Mouse (Mus musculus): ENCODE results near the gene Kcne1. TPM values are rescaled to one million over a fixed set of nuclear protein-coding genes. Genes with fewer than 3 reads are reported as not detected.

Gene Kcne1
- total and polyA plus RNA-seq, 3 experiments, result 0.26 to 0.48 TPM; not detected in 1

- TF ChIP-seq PAX5 (IDR thresholded peaks at IDR 0.05; ENCODE audit: low read length) (no peak), UBTF (IDR thresholded peaks at IDR 0.05; ENCODE audit: low read depth, low read length) (no peak), JUN (IDR thresholded peaks at IDR 0.05; ENCODE audit: insufficient read depth, low read depth, low read length) (no peak), TCF12 (IDR thresholded peaks at IDR 0.05; ENCODE audit: low read depth, low read length) (no peak), E2F4 (IDR thresholded peaks at IDR 0.05; ENCODE audit: insufficient replicate concordance, low read depth, low read length) (no peak), RCOR1 (conservative IDR thresholded peaks at IDR 0.05; ENCODE audit: low read depth, low read length) (no peak), BHLHE40 (IDR thresholded peaks at IDR 0.05; ENCODE audit: low read depth, low read length) (no peak), CTCF (conservative IDR thresholded peaks at IDR 0.05 in 1 of 2, IDR thresholded peaks at IDR 0.05 in 1 of 2; ENCODE audit: low read depth in 2 of 2, low read length in 2 of 2) (no peak), IRF4 (IDR thresholded peaks at IDR 0.05; ENCODE audit: low read depth, low read length) (no peak), TBP (conservative IDR thresholded peaks at IDR 0.05; ENCODE audit: low read depth, low read length) (no peak), USF2 (conservative IDR thresholded peaks at IDR 0.05; ENCODE audit: low read depth, low read length) (no peak), JUND (conservative IDR thresholded peaks at IDR 0.05; ENCODE audit: low read depth, low read length) (no peak), ZKSCAN1 (IDR thresholded peaks at IDR 0.05; ENCODE audit: borderline replicate concordance, low read depth, low read length) (no peak), CHD2 (IDR thresholded peaks at IDR 0.05; ENCODE audit: low read length) (no peak), NRF1 (IDR thresholded peaks at IDR 0.05; ENCODE audit: low read depth, low read length) (no peak), SMC3 (IDR thresholded peaks at IDR 0.05; ENCODE audit: low read depth, low read length) (no peak), ETS1 (conservative IDR thresholded peaks at IDR 0.05; ENCODE audit: low read depth, low read length) (no peak), NELFE (IDR thresholded peaks at IDR 0.05; ENCODE audit: low read depth, low read length) (no peak)
- Histone ChIP-seq H3K79me2 (replicated peaks; ENCODE audit: control insufficient read depth, extremely low read depth, insufficient read depth, poor library complexity, severe bottlenecking) (no peaks in the 10 kb centered on the region), H3K27ac (ENCODE audit: insufficient read depth, low read depth) (no peak overlapping the region), H3K9me3 (replicated peaks; ENCODE audit: low read length) (no peaks in the 10 kb centered on the region), H3K27me3 (replicated peaks) (no peaks in the 10 kb centered on the region), H3K4me3 (replicated peaks in 1 of 3; ENCODE audit: low read depth in 2 of 3, low read length in 2 of 3, poor library complexity in 1 of 3) (no peak overlapping the region), H3K9ac (ENCODE audit: insufficient read depth, low read depth) (no peak overlapping the region), H3K4me2 (ENCODE audit: insufficient read depth, low read depth, poor library complexity, severe bottlenecking) (no peak overlapping the region), H3K4me1 (ENCODE audit: control insufficient read depth in 1 of 2, insufficient read depth in 2 of 2) (peaks cover 3 to 35% of the 10 kb centered on the region in 2 experiments; a peak in 2 of 4 replicates), H3K36me3 (replicated peaks in 1 of 2; ENCODE audit: control insufficient read depth in 1 of 2, insufficient read depth in 1 of 2, low read length in 1 of 2) (peaks cover 15 to 36% of the 10 kb centered on the region in 2 experiments)
- dilution Hi-C loops (cut with MboI; ENCODE audit: extremely low pct_ligation_motif_present, extremely low pct_unique_long_range_greater_than_20kb, low sequenced_read_pairs), result no loop called here
- DNase-seq (ENCODE audit: extremely low read depth), result no peak
- in situ Hi-C loops (cut with MboI; ENCODE audit: low pct_ligation_motif_present, low pct_unique_long_range_greater_than_20kb, low sequenced_read_pairs), result loop anchor here (5.0 kb wide), 1 partner anchor 44 kb away; no protein-coding TSS in a partner anchor
Observed at GRCm38 (mm10) chr16:92397745-92398573, 38.7 kb upstream of the Kcne1 start.

GRCm38 (mm10) chr16:92393732-92394131, 34.5 kb upstream of the Kcne1 start:
- Histone ChIP-seq H3K27ac (ENCODE audit: insufficient read depth, low read depth) (no peak overlapping the region), H3K9me3 (replicated peaks; ENCODE audit: low read length) (no peaks in the 10 kb centered on the region), H3K9ac (ENCODE audit: insufficient read depth, low read depth) (no peak overlapping the region), H3K79me2 (replicated peaks; ENCODE audit: control insufficient read depth, extremely low read depth, insufficient read depth, poor library complexity, severe bottlenecking) (no peaks in the 10 kb centered on the region), H3K4me1 (ENCODE audit: control insufficient read depth in 1 of 2, insufficient read depth in 2 of 2) (peaks cover 0 to 8% of the 10 kb centered on the region in 2 experiments; a peak in 1 of 4 replicates), H3K27me3 (replicated peaks) (no peaks in the 10 kb centered on the region), H3K36me3 (replicated peaks in 1 of 2; ENCODE audit: control insufficient read depth in 1 of 2, insufficient read depth in 1 of 2, low read length in 1 of 2) (peaks cover 21 to 51% of the 10 kb centered on the region in 2 experiments), H3K4me3 (replicated peaks in 1 of 3; ENCODE audit: low read depth in 2 of 3, low read length in 2 of 3, poor library complexity in 1 of 3) (no peak overlapping the region), H3K4me2 (ENCODE audit: insufficient read depth, low read depth, poor library complexity, severe bottlenecking) (no peak overlapping the region)
- peak; percentile 31 for DNase-seq (ENCODE audit: extremely low read depth)
- dilution Hi-C loops (cut with MboI; ENCODE audit: extremely low pct_ligation_motif_present, extremely low pct_unique_long_range_greater_than_20kb, low sequenced_read_pairs), result no loop called here
- in situ Hi-C loops (cut with MboI; ENCODE audit: low pct_ligation_motif_present, low pct_unique_long_range_greater_than_20kb, low sequenced_read_pairs), result no loop called here
- no peak for TF ChIP-seq GABPA (IDR thresholded peaks at IDR 0.05; ENCODE audit: insufficient replicate concordance, low read depth, low read length)
- TF ChIP-seq RAD21 (IDR thresholded peaks at IDR 0.05; ENCODE audit: low read depth, low read length), result peak; percentile 60
- TF ChIP-seq ZC3H11A (IDR thresholded peaks at IDR 0.05; ENCODE audit: low read depth, low read length), result no peak
- TF ChIP-seq SMC3 (IDR thresholded peaks at IDR 0.05; ENCODE audit: low read depth, low read length), result peak; percentile 72
- peak; percentile 28 to 69; a peak in 3 of 4 replicates for TF ChIP-seq CTCF (conservative IDR thresholded peaks at IDR 0.05 in 1 of 2, IDR thresholded peaks at IDR 0.05 in 1 of 2; ENCODE audit: low read depth in 2 of 2, low read length in 2 of 2)
